Mouse (Mus musculus): ENCODE measurements around the gene Baz1a. TPM values are rescaled to one million over a fixed set of nuclear protein-coding genes. Genes with fewer than 3 reads are reported as not detected.

The Baz1a gene
- 1.8 TPM for polyA plus RNA-seq (2015; fragmentation: Illumina TruSeq; extraction: RNeasy Lipid Tissue Mini Kit (QIAGEN cat#74804); ENCODE audit: insufficient read depth, low read depth, low replicate concordance)

DNA sequence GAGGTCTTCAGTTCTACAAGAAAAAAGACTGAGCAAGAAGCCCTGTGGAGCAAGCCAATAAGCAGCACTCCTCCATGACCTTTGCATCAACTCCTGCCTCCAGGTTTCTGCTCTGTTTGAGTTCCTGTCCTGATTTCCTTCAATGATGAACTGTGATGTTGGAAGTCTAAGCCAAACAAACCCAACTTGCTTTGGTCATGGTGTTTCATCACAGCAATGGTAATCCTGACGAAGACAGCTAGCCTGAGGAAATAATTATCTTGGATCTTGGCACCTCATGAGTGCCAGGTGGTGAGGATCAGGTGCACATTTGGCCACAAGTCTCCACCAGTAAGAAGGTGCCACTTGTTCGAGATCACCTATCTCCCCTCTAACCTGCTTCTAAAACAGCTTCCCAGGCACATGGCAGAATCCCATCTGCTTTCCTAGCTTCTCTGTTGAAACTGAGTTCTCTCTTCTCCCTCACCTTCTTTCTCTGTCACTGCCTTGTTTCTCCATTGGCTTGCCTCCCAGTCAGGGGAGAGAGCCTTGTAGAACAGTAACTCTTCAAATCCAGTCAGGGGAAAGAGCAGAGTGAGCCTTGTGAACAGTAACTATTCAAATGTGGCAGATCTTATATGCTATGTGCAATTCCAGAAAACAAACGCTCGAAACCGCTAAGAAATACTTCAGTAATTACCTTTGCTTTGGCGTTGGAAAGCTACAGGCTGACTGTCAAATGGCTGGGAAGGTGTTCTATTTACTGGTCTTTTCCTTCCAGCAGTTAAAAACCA lies at the start of gene Baz1a:
Baz1a (minus strand) TSS at position 723 of the 773 bp plus-strand sequence.

DNA sequence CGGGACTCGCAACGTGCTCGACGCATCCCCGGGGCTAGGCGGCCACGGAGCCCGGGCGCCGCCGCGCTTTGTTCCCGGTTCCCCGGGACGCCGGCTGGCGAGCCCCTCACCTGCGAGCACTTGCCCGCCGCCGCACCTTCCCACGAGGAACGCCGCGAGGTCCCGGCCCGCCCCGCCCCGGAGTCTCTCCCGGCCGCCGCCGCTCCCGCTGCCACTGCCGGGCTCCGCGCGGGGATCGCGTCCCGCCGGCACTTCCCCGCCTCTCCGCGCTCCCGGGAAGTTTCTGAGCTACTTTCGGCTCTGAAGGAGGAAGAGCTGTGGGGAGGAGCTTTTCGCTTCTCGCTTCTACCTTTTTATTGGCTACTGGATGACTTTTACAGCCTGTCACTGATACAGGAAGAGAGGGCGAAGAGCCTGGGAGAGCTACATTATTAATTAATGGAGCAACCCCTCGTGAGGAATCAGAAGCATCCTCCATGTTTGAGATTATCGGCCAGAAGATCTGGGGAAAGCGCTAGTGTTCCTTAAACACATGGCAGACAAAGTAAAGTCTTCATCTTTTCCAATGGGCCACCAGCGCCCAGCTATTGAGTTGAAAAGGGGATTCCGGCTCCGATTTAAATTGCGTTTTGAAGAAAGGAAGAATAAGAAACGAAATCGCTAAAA lies 28.0 kb downstream of the Baz1a start, which contains the start of gene Gm20403:
Gm20403 (minus strand) TSS at position 478 of the 666 bp plus-strand sequence.

DNA sequence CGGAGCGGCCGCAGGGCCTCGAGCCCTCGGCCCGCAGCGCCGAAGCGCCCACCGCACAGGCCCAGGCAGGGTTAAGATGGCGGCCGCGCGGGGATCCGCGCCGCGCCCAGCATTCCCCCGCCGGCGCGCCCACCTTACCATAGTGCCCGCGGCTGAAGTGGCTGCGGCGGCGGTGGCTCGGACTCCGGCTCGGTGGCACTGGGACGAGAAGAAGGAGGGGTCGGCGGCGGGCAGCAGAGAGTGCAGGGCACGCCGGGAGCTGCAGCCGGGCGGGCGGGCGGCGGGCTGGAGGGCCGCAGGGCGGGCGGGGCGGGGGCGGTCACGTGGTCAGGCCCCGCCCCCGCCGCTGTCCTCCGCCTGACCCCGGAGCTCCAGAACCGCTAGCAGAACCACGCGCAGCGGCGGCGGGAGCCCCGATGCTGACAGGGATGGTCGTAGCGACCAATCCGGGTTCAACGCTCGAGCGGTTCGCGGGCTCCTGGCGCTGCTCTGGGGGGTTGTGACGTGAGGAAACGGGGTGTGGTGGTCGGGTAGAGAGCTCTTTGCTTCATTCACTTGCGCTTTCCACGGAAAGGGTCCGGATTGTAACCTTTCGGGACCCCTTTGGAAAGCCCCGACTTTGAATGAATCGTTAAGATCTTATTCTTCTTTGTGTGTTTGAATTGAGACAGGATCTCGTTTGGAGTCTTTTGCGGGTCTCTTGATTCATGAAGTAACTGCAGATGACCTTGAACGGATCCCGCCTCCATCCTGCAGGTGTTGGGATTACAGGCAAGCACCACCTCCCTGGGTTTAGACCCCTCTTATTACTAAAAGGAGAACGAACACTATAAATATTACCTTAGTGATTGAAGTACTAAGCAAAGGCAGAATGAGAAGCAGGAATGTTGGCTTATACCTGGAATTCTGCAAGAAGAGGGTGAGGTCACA lies 151.3 kb downstream of the Baz1a start, which contains the start of gene Cfl2:
Cfl2 (minus strand) TSS at position 272 of the 930 bp plus-strand sequence.

Other genes with a start within 250 kb of the Baz1a start
- 12.9 TPM for gene Snx6, start 218.6 kb downstream of the Baz1a start, polyA plus RNA-seq (2015; fragmentation: Illumina TruSeq; extraction: RNeasy Lipid Tissue Mini Kit (QIAGEN cat#74804); ENCODE audit: insufficient read depth, low read depth, low replicate concordance)
- gene Cfl2, start 151.5 kb downstream of the Baz1a start, polyA plus RNA-seq (2015; fragmentation: Illumina TruSeq; extraction: RNeasy Lipid Tissue Mini Kit (QIAGEN cat#74804); ENCODE audit: insufficient read depth, low read depth, low replicate concordance): 15.4 TPM
- gene Gm20403, start 27.8 kb downstream of the Baz1a start, polyA plus RNA-seq (2015; fragmentation: Illumina TruSeq; extraction: RNeasy Lipid Tissue Mini Kit (QIAGEN cat#74804); ENCODE audit: insufficient read depth, low read depth, low replicate concordance): not detected
- gene 2700097O09Rik, start 65.8 kb upstream of the Baz1a start, polyA plus RNA-seq (2015; fragmentation: Illumina TruSeq; extraction: RNeasy Lipid Tissue Mini Kit (QIAGEN cat#74804); ENCODE audit: insufficient read depth, low read depth, low replicate concordance): 6.4 TPM
- 19.4 TPM for gene Srp54a, start 65.9 kb upstream of the Baz1a start, polyA plus RNA-seq (2015; fragmentation: Illumina TruSeq; extraction: RNeasy Lipid Tissue Mini Kit (QIAGEN cat#74804); ENCODE audit: insufficient read depth, low read depth, low replicate concordance)
- gene Fam177a, start 110.1 kb upstream of the Baz1a start, polyA plus RNA-seq (2015; fragmentation: Illumina TruSeq; extraction: RNeasy Lipid Tissue Mini Kit (QIAGEN cat#74804); ENCODE audit: insufficient read depth, low read depth, low replicate concordance): 3.6 TPM
- 4.9 TPM for gene Srp54b, start 140.8 kb upstream of the Baz1a start, polyA plus RNA-seq (2015; fragmentation: Illumina TruSeq; extraction: RNeasy Lipid Tissue Mini Kit (QIAGEN cat#74804); ENCODE audit: insufficient read depth, low read depth, low replicate concordance)
- gene 1700047I17Rik2, start 185.2 kb upstream of the Baz1a start, polyA plus RNA-seq (2015; fragmentation: Illumina TruSeq; extraction: RNeasy Lipid Tissue Mini Kit (QIAGEN cat#74804); ENCODE audit: insufficient read depth, low read depth, low replicate concordance): 0.39 TPM
- gene Srp54c, start 215.8 kb upstream of the Baz1a start, polyA plus RNA-seq (2015; fragmentation: Illumina TruSeq; extraction: RNeasy Lipid Tissue Mini Kit (QIAGEN cat#74804); ENCODE audit: insufficient read depth, low read depth, low replicate concordance): 14.2 TPM